Mouse (Mus musculus) thymus, adult 2 months (tissue): ENCODE results near the gene Olfr970. TPM values are rescaled to one million over a fixed set of nuclear protein-coding genes. Genes with fewer than 3 reads are reported as not detected.
"Not testable (repeated sequence)": the region's sequence is repeated elsewhere in the genome, so short reads cannot be mapped to it uniquely, and the experiment has no call there.

ENCODE experiments used
- DNase-seq: peaks from one replicate; pipeline ENCODE4 v3.0.0; 2021
- H3K27ac ChIP-seq: fragments of 200-500 bp; 2 replicates; pipeline ENCODE4 v1.5.1; 2012; ENCODE audit warnings: low read length, control low read depth; ENCODE audit not compliant: control insufficient read depth, insufficient read depth
- H3K27me3 ChIP-seq: fragments of 200-500 bp; 2 replicates; pipeline ENCODE4 v1.6.1; 2012; ENCODE audit warnings: mild to moderate bottlenecking, low read length, moderate library complexity, mixed read lengths; ENCODE audit not compliant: control insufficient read depth, insufficient read depth
- H3K36me3 ChIP-seq: fragments of 200-500 bp; 2 replicates; pipeline ENCODE4 v1.6.1; 2012; ENCODE audit warnings: mild to moderate bottlenecking, low read length, moderate library complexity; ENCODE audit not compliant: control insufficient read depth, insufficient read depth
- H3K4me1 ChIP-seq: fragments of 200-500 bp; replicated peaks from 2 replicates; pipeline ENCODE4 v1.6.1; 2012; ENCODE audit warnings: low read length; ENCODE audit not compliant: control insufficient read depth, insufficient read depth
- H3K4me3 ChIP-seq: fragments of 200-500 bp; 2 replicates; pipeline ENCODE4 v1.5.1; 2012; ENCODE audit warnings: mild to moderate bottlenecking, low read length, control low read depth, moderate library complexity; ENCODE audit not compliant: control insufficient read depth, insufficient read depth
- CTCF ChIP-seq: fragments of 200-500 bp; IDR thresholded peaks from 2 replicates; pipeline ENCODE4 v1.5.1; 2012; ENCODE audit warnings: mild to moderate bottlenecking, control low read depth, low read length, moderate library complexity, borderline replicate concordance; ENCODE audit not compliant: control insufficient read depth, poor library complexity, insufficient read depth; ENCODE audit errors: extremely low read depth
- POLR2A ChIP-seq: fragments of 200-500 bp; IDR thresholded peaks from 2 replicates; pipeline ENCODE4 v1.6.1; 2012; ENCODE audit warnings: mild to moderate bottlenecking, low read length, control low read depth, moderate library complexity; ENCODE audit not compliant: control insufficient read depth, poor library complexity, insufficient read depth; ENCODE audit errors: extremely low read depth
- WGBS: fragments of 180-500 bp; shearing (Covaris S2); methylation state at CpG from one replicate; pipeline ENCODE4 v1.1.7; 2018; 5-methylcytosine and 5-hydroxymethylcytosine counted together
- polyA plus RNA-seq: library from polyadenylated mRNA; depleted of rRNA; stranded (reverse); fragments of >200 nt; gene quantifications from 2 replicates; pipeline ENCODE4 v1.2.3, GENCODE M21; 2012; rRNA removed

Gene Olfr970
- polyA plus RNA-seq: not detected in 2 replicates

- no peak for DNase-seq
- TF ChIP-seq CTCF: no peak
- no peak for TF ChIP-seq POLR2A
- Histone ChIP-seq H3K4me3 (no peak within 1 kb of the TSS), H3K27me3 (no peaks in the 10 kb centered on the region), H3K36me3 (no peaks in the 10 kb centered on the region), H3K4me1 (no peaks in the 10 kb centered on the region), H3K27ac (no peak within 1 kb of the TSS)
- WGBS: 86% methylated on average over 4 of the region's 4 CpGs
Measured at GRCm38 (mm10) chr9:39808560-39808959, at the start of gene Olfr970. Gene Olfr970, plus strand, starts transcription at chr9:39808860.

GRCm38 (mm10) chr9:39783153-39783552, 25.5 kb upstream of the Olfr970 start, which contains the start of gene Olfr968:
Gene Olfr968, minus strand, starts transcription at chr9:39783253.
- 94% methylated on average over 1 of the region's 1 CpGs for WGBS
- TF ChIP-seq CTCF (no peak), POLR2A (no peak)

GRCm38 (mm10) chr9:39790558-39790957, 18.1 kb upstream of the Olfr970 start, which contains the start of gene Olfr969:
Gene Olfr969, plus strand, starts transcription at chr9:39790945.
- 74% methylated on average over 2 of the region's 2 CpGs for WGBS
- TF ChIP-seq POLR2A (no peak), CTCF (no peak)

More at GRCm38 (mm10) chr9:39783153-39783552, 25.5 kb upstream of the Olfr970 start, which contains the start of gene Olfr968:
- H3K36me3 ChIP-seq: no peaks in the 10 kb centered on the region
- no peaks in the 10 kb centered on the region for H3K27me3 ChIP-seq
- no peak within 1 kb of the TSS for H3K4me3 ChIP-seq
- H3K4me1 ChIP-seq: no peaks in the 10 kb centered on the region
- no peak within 1 kb of the TSS for H3K27ac ChIP-seq
- no peak for DNase-seq

GRCm38 (mm10) chr9:39836576-39836975, 27.9 kb downstream of the Olfr970 start, which contains the start of gene Olfr971:
Gene Olfr971, plus strand, starts transcription at chr9:39836876.
- not testable (repeated sequence) for H3K27me3 ChIP-seq, H3K27ac ChIP-seq, H3K4me3 ChIP-seq, H3K36me3 ChIP-seq, H3K4me1 ChIP-seq, DNase-seq
- 95% methylated on average over 2 of the region's 2 CpGs for WGBS

More at GRCm38 (mm10) chr9:39790558-39790957, 18.1 kb upstream of the Olfr970 start, which contains the start of gene Olfr969:
- Histone ChIP-seq H3K4me1 (no peaks in the 10 kb centered on the region), H3K27me3 (no peaks in the 10 kb centered on the region), H3K36me3 (no peaks in the 10 kb centered on the region), H3K27ac (no peak within 1 kb of the TSS), H3K4me3 (no peak within 1 kb of the TSS)
- DNase-seq: no peak

GRCm38 (mm10) chr9:39866122-39866521, 57.5 kb downstream of the Olfr970 start, which contains the start of gene Olfr972:
Gene Olfr972, plus strand, starts transcription at chr9:39866422.
- H3K4me1 ChIP-seq: no peaks in the 10 kb centered on the region
- no peak within 1 kb of the TSS for H3K4me3 ChIP-seq
- no peaks in the 10 kb centered on the region for H3K27me3 ChIP-seq
- H3K27ac ChIP-seq: no peak within 1 kb of the TSS
- no peaks in the 10 kb centered on the region for H3K36me3 ChIP-seq
- WGBS: 82% methylated on average over 2 of the region's 2 CpGs
- no peak for TF ChIP-seq CTCF
- DNase-seq: no peak

Other genes with a start within 250 kb of the Olfr970 start
- not detected in 2 replicates for gene Olfr959, start 233.3 kb upstream of the Olfr970 start, polyA plus RNA-seq
- gene AW551984, start 204.5 kb upstream of the Olfr970 start, polyA plus RNA-seq: 0.63 and 1.1 TPM in 2 replicates
- gene Olfr148, start 198.2 kb upstream of the Olfr970 start, polyA plus RNA-seq: not detected in 2 replicates
- not detected in 2 replicates for gene Olfr960, start 187.5 kb upstream of the Olfr970 start, polyA plus RNA-seq
- gene Olfr961, start 163.8 kb upstream of the Olfr970 start, polyA plus RNA-seq: not detected in 2 replicates
- not detected in 2 replicates for gene Olfr963, start 141.7 kb upstream of the Olfr970 start, polyA plus RNA-seq
- gene Olfr149, start 101.7 kb upstream of the Olfr970 start, polyA plus RNA-seq: not detected in 2 replicates
- gene Olfr965, start 97.5 kb upstream of the Olfr970 start, polyA plus RNA-seq: not detected in 2 replicates
- gene Olfr150, start 77.9 kb upstream of the Olfr970 start, polyA plus RNA-seq: not detected in 2 replicates
- gene Olfr967, start 62.6 kb upstream of the Olfr970 start, polyA plus RNA-seq: not detected in 2 replicates
- gene Olfr968, start 25.6 kb upstream of the Olfr970 start, polyA plus RNA-seq: not detected in 2 replicates
- gene Olfr969, start 17.9 kb upstream of the Olfr970 start, polyA plus RNA-seq: not detected in 2 replicates
- gene Olfr971, start 28.0 kb downstream of the Olfr970 start, polyA plus RNA-seq: not detected in 2 replicates
- not detected in 2 replicates for gene Olfr972, start 57.6 kb downstream of the Olfr970 start, polyA plus RNA-seq
- gene Olfr229, start 98.5 kb downstream of the Olfr970 start, polyA plus RNA-seq: not detected in 2 replicates
- gene Olfr974, start 128.6 kb downstream of the Olfr970 start, polyA plus RNA-seq: not detected in 2 replicates
- not detected in 2 replicates for gene Olfr975, start 143.2 kb downstream of the Olfr970 start, polyA plus RNA-seq
- not detected in 2 replicates for gene Olfr976, start 152.3 kb downstream of the Olfr970 start, polyA plus RNA-seq
- not detected in 2 replicates for gene Olfr978, start 183.3 kb downstream of the Olfr970 start, polyA plus RNA-seq
- not detected in 2 replicates for gene Olfr979, start 194.6 kb downstream of the Olfr970 start, polyA plus RNA-seq
- not detected in 2 replicates for gene Olfr980, start 200.7 kb downstream of the Olfr970 start, polyA plus RNA-seq
- not detected in 2 replicates for gene Olfr981, start 212.6 kb downstream of the Olfr970 start, polyA plus RNA-seq